Mouse (Mus musculus) erythroid progenitor cell, adult 5-6 weeks (primary cell): ENCODE data around the gene Fblim1. TPM values are rescaled to one million over a fixed set of nuclear protein-coding genes. Genes with fewer than 3 reads are reported as not detected.

Experiments used
- ATAC-seq: replicated peaks from 2 replicates; pipeline ENCODE4 v1.8.0; 2016; ENCODE audit warnings: moderate number of reproducible peaks, mild to moderate bottlenecking, moderate TSS enrichment, inconsistent platforms; ENCODE audit not compliant: poor library complexity, low FRiP score, severe bottlenecking
- total RNA-seq, 2 experiments: library from RNA; stranded (forward) in 1 of 2; stranded (reverse) in 1 of 2; fragments of 150-400 nt in 1 of 2; fragments of 186-747, 209-891 nt in 1 of 2; gene quantifications; 2 replicates each; pipeline versions ENCODE4 v1.2.3 to v1.2.4; 2015 to 2017; ENCODE audit warnings: low replicate concordance in 2 of 2

Gene Fblim1
- total RNA-seq, 2 experiments from 2014 or later, result 2.9 TPM; not detected in 1

- ATAC-seq, result peak; percentile 81
Measured at GRCm38 (mm10) chr4:141546334-141547200, 59.3 kb downstream of the Fblim1 start.

DNA sequence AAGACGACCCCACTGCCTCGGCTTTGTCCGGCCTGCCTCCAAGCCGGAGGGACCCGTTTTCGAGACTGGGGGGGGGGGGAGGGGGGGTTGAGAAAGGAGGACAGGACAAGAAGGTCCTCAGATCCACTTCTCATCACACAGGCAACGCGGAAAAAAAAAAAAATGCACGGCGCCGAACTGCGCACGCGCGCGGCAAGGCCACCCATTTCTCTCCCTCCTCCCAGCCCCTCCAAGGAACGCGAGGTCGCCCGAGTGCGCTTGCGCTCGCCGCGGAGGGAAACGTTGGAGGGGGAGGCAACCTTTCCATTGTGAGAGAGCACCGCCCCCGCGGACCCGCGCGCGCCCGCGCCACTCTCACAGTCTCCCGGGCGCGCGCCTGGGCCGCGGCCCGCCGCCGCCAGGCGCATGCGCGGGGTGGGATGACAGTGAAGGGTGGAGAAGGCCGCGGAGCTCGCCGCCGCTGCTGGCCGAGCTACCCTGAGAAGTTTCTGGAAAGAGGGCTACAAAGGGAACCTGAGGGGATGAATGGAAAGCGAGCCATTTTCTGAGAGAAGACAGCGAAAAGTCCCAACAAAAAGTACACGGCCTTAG is 60.1 kb downstream of the Fblim1 start:
- ATAC-seq, result peak; percentile 89

GRCm38 (mm10) chr4:141545071-141545742 is 60.7 kb downstream of the Fblim1 start:
- ATAC-seq, result peak; percentile 72

GRCm38 (mm10) chr4:141544536-141544935 is 61.4 kb downstream of the Fblim1 start:
- no peak for ATAC-seq

- ATAC-seq, result no peak
Measured at GRCm38 (mm10) chr4:141543593-141543992, 62.3 kb downstream of the Fblim1 start.

DNA sequence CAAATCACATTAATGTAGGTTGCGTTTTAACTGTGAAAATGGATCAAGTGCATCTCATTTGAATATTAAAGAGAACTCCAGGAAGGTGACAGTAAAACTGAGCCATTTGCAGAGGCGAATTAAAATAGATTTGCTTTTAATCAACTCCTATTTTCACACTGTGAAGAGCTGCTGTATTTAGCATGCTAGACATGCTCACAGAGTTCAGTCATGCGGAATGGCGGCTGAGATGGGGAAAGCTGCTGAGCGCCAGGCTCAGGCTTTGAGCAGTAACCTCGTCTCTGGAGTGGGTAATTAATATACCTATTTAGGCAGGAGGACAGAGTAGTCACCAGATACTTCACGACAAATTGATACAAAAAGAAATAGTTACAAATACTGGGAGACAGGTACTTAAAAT is 64.0 kb downstream of the Fblim1 start:
- ATAC-seq, result no peak

DNA sequence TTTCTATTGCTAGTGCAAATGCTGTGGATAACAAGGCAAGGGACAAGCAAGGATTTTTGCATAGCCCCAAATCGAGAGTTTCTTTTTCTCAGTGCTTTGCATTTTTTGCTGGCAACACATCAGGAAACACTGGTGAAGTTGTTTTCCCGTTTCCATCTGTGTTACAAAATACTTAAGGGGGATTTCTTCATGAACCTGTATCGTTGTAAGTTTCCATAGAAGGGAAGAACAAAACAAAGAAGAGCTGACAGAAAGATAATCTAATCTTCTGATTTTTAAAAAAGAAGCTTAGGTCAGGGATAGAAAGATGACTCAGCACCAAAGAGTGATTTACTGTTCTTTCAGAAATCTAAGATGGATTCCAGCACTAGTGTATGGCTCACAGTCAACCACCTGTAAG is 65.1 kb downstream of the Fblim1 start:
- ATAC-seq, result no peak

DNA sequence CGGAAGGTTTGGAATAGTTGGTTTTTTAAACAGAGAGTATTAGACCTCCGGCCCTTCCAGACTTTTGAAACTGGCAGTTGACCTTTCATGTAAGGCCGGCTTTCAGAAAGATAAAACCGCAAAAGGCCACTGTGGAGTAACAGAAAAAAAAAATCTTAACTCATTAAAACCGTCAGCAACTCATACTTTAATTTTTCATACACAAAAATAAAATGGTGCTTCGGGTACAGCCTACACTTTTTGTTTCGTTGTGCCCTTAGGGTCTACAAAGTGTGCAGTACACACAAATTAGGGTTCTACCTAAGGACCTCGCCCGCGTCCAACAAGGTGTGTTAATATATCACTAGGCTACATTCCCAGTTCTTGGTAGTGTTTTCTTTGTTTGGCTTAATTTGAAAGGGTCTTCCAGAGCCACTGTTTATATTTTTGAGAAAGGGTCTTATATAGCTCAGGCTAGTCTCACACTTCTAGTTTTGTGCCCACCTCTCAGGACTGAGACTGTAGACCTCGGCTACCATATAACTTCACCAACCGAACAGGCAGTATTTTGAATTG is 66.6 kb downstream of the Fblim1 start:
- ATAC-seq, result no peak

- ATAC-seq, result peak; percentile 74
Measured at GRCm38 (mm10) chr4:141538408-141539212, 67.3 kb downstream of the Fblim1 start, which contains the start of gene Spen. TSS of gene Spen (minus strand) at chr4:141538597.

DNA sequence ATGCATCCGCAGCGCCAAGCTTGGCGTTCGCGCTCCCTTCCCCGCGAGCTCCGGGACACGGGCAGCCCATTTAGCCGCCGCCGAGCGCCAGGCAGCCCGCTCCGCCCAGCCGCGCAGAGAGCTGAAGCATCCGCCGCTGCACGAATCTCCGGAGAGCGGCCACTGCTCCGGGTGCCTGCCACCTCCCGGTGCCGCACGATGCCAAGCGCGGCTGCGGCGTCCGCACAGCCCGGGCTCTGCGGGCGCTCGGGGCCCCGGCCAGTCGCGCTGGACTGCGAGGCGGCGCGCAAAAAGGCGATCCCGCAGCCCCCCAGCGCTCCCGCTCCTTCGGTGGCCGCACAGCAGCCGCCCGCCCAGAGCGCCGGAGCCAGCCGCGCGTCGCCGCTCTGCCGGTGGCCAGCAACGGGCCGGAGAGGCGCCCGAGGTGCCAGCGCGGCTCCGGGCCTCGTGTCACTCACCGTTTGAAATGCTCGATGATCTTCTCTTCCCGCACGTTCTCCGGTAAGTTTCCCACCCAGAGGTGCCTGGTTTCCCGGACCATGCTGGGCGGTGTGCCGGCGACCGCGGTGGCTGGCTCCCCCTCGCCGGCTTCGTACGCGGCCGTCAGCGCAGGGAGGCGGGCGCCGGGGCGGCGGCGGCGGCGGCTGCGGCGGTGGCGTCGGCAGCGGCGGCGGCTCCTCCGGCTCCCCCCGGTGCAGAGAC is 68.0 kb downstream of the Fblim1 start:
- ATAC-seq, result peak; percentile 32; the same call in 1 of the 2 replicates

DNA sequence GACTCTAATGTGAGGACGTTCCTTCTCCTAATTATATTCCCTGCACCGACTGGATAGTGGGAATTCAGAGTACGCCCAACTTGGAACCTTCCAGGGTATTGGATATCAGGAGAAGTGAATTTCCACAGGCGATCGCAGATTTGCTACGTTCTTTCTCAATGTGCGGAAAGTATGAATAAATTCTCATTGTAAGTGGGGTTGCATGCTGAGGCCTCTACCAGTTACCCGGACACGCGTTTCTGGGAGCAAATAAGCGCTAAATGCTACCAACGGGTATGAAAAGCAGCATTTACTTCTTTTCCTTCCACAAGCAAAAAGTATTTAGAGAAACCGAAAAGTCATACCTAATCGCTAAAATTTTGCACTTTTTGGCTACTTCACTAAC is 68.7 kb downstream of the Fblim1 start:
- no peak for ATAC-seq

- ATAC-seq, result peak; percentile 20
Measured at GRCm38 (mm10) chr4:141536291-141537225, 69.3 kb downstream of the Fblim1 start.

DNA sequence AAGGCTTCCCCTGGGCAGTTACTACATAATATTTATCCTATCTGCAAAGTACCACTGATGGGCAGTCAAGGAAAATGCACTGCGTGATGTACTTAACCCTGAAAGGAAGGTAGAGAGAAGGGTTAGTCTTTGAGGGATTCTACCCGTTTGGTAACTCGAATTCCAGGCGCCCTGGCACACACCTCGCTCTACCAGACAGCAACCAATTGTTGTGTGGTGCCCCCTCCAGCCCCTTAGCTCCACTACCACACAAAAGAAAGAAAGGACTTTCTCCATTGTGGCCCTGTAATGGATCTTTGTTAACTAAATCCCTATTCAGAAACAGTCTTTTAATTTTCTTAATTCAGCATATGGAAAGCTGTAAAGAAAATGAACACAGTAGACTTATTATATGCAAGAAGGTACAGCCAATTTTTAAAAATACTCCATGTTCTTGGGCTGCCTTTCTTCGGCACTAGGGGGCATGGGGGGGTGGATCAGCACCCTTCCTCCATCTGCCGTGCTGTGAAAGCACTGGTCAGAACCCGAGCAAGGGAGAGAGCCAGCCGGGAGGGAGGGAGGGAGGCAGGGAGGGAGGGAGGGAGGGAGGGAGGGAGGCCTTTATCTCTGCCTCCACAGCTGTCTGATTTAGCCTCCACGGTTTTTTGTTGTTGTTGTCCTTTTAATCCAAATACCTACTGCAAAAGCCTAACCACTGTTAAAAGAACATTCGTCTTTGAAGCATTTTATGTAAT is 70.8 kb downstream of the Fblim1 start:
- ATAC-seq, result peak; percentile 51

GRCm38 (mm10) chr4:141530979-141531378 is 74.9 kb downstream of the Fblim1 start:
- ATAC-seq, result no peak

DNA sequence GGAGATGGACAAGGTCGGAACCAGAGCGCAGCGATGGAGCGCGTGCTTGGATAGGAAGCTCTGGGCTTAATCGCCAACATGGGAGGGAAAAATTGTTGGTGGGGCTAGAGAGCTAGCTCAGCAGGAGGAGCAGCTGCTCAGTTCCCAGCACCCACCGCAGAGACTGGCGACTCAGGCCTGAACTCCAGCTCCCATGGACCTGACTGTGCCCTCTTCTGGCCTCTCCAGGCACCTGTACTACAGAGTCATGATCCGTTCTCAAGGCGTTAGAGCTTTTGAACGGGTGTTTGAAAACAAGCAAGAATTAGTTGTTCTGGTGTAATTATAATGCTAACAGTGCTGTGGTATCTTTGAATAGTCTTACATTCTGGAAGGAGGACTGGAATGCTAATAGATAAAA is 77.0 kb downstream of the Fblim1 start:
- ATAC-seq, result no peak

GRCm38 (mm10) chr4:141526936-141527650 is 78.8 kb downstream of the Fblim1 start:
- ATAC-seq, result no peak
